In genomic region chr11:98837917-98838316, GRCm38 (mm10) we compare ENCODE assay signal across 10 mouse cellular contexts. TPM values are rescaled to one million over a fixed set of nuclear protein-coding genes. Genes with fewer than 3 reads are reported as not detected.
DNase-seq lines count a peak whose midpoint lies in the region; ATAC-seq lines count a peak whose summit lies in the region.
"Had no signal": no experiment of that assay in that cellular context is flagged by ENCODE, and none has a peak within 500 bp of the region (broad histone marks: within the 10 kb centered on the region; RNA-seq: fewer than 3 reads in every experiment).

No protein-coding gene starts in this region.

- H3K27me3 ChIP-seq in heart, embryonic 12.5 days (replicated peaks) = peaks cover 37% of the 10 kb centered on the region
- H3K27me3 ChIP-seq in forebrain, embryonic 14.5 days (replicated peaks; ENCODE audit: control insufficient read depth, insufficient read depth, low read length) = 0 out of 2 replicates have a peak, but pooled peaks cover 4% of the 10 kb centered on the region
- H3K27me3 ChIP-seq in midbrain, embryonic 10.5 days (ENCODE audit: low read depth, poor library complexity, severe bottlenecking) = peaks cover 46% of the 10 kb centered on the region

- ATAC-seq in heart, embryonic 12.5 days (ENCODE audit: insufficient number of reproducible peaks, low FRiP score) = no peak
- no peak for ATAC-seq in forebrain, embryonic 14.5 days
- ATAC-seq in activated CD4-positive, CD25-positive, alpha-beta regulatory T cell, adult 4 months = no peak

- DNase-seq in heart, adult 8-10 months (ENCODE audit: low spot score) = no peak
- DNase-seq in MN1 (ENCODE audit: low spot score) = peak; percentile 53
- DNase-seq in forebrain, embryonic 14.5 days (ENCODE audit: low spot score) = no peak
- no peak for DNase-seq in midbrain, embryonic 10.5 days (ENCODE audit: low spot score)
- no peak for DNase-seq in natural killer cell, adult 2 months (ENCODE audit: low spot score in 2 of 2)
- DNase-seq in thymus, postnatal 14 days = no peak
- DNase-seq: kidney, adult 8-10 months had no signal

- peaks cover 20% of the 10 kb centered on the region for H3K36me3 ChIP-seq in heart, embryonic 12.5 days
- H3K36me3 ChIP-seq in forebrain, embryonic 14.5 days (ENCODE audit: control insufficient read depth, insufficient read depth, low read length) = peaks cover 18% of the 10 kb centered on the region
- H3K36me3 ChIP-seq in midbrain, embryonic 10.5 days = peaks cover 22% of the 10 kb centered on the region

- peaks cover 18% of the 10 kb centered on the region for H3K4me1 ChIP-seq in heart, embryonic 12.5 days (replicated peaks)
- H3K4me1 ChIP-seq in forebrain, embryonic 14.5 days (ENCODE audit: control insufficient read depth, insufficient read depth, low read length) = peaks cover 9% of the 10 kb centered on the region; the same call in 1 of the 2 replicates
- H3K4me1 ChIP-seq in midbrain, embryonic 10.5 days = peaks cover 54% of the 10 kb centered on the region

- no peaks in the 10 kb centered on the region for H3K9me3 ChIP-seq in heart, embryonic 12.5 days (replicated peaks)
- no peaks in the 10 kb centered on the region for H3K9me3 ChIP-seq in forebrain, embryonic 14.5 days (replicated peaks; ENCODE audit: control insufficient read depth, low read length)
- no peaks in the 10 kb centered on the region for H3K9me3 ChIP-seq in midbrain, embryonic 10.5 days (replicated peaks)

- H3K4me2 ChIP-seq in heart, embryonic 12.5 days = peak overlapping the region; percentile 100; the same call in 1 of the 2 replicates
- H3K4me2 ChIP-seq in forebrain, embryonic 14.5 days (ENCODE audit: low read length) = peak overlapping the region; percentile 97

- WGBS in heart, embryonic 12.5 days = 51% methylated on average over 11 of the region's 11 CpGs
- 48% methylated on average over 11 of the region's 11 CpGs for WGBS in forebrain, embryonic 14.5 days
- WGBS in midbrain, embryonic 10.5 days = 46% methylated on average over 11 of the region's 11 CpGs

- H3K9ac ChIP-seq in heart, embryonic 12.5 days = no peak overlapping the region
- H3K9ac ChIP-seq in forebrain, embryonic 14.5 days (ENCODE audit: low read length) = peak overlapping the region; percentile 69; the same call in 1 of the 2 replicates

- H3K27ac ChIP-seq in heart, embryonic 12.5 days (ENCODE audit: poor library complexity, severe bottlenecking) = no peak overlapping the region
- H3K27ac ChIP-seq in forebrain, embryonic 14.5 days (ENCODE audit: low read depth, low read length) = peak overlapping the region; percentile 27; the same call in 1 of the 2 replicates
- H3K27ac ChIP-seq in midbrain, embryonic 10.5 days (replicated peaks) = no peak overlapping the region
- H3K27ac ChIP-seq: liver, embryonic 14.5 days had no signal

- H3K4me3 ChIP-seq in heart, embryonic 12.5 days = no peak overlapping the region
- peak overlapping the region; percentile 69; the same call in 1 of the 2 replicates for H3K4me3 ChIP-seq in forebrain, embryonic 14.5 days (ENCODE audit: low read depth, low read length)
- peak overlapping the region; percentile 75 for H3K4me3 ChIP-seq in midbrain, embryonic 10.5 days

RNA-seq across cellular contexts. Expression of gene Rapgefl1, which starts 1.3 kb away (rescaled TPM):
- 0.51 and 1.0 TPM in 2 replicates for polyA plus RNA-seq in heart, embryonic 12.5 days (2016; fragmentation: Nextera tagmentation; extraction: Ambion mirVana)
- total RNA-seq in heart, adult 8-10 months (2022) = 1 to 10 TPM in 1 of 4 experiments, under 1 TPM in 3; 0.38 to 1.1 (median 0.76) TPM
- polyA plus RNA-seq in forebrain, embryonic 14.5 days (2014; fragmentation: Nextera tagmentation; extraction: Ambion mirVana) = 3.0 and 4.5 TPM in 2 replicates
- polyA plus RNA-seq in midbrain, embryonic 10.5 days (2016; fragmentation: Nextera tagmentation; extraction: Ambion mirVana) = 1.3 TPM in 2 replicates
- under 1 TPM in 1 of 2 experiments, not detected in 1; 0.15 TPM for polyA plus RNA-seq in activated CD4-positive, CD25-positive, alpha-beta regulatory T cell, adult 4 months (2017; shearing (Covaris generic))

RNA-seq across cellular contexts. Expression of gene Wipf2, which starts 25.5 kb away (rescaled TPM):
- 3.0 and 3.3 TPM in 2 replicates for polyA plus RNA-seq in heart, embryonic 12.5 days (2016; fragmentation: Nextera tagmentation; extraction: Ambion mirVana)
- total RNA-seq in heart, adult 8-10 months (2022) = 10 to 100 TPM in 3 of 4 experiments, 1 to 10 TPM in 1; 9.4 to 12.6 (median 11.5) TPM
- 3.3 and 3.7 TPM in 2 replicates for polyA plus RNA-seq in forebrain, embryonic 14.5 days (2014; fragmentation: Nextera tagmentation; extraction: Ambion mirVana)
- polyA plus RNA-seq in midbrain, embryonic 10.5 days (2016; fragmentation: Nextera tagmentation; extraction: Ambion mirVana) = 3.7 and 3.9 TPM in 2 replicates
- polyA plus RNA-seq in activated CD4-positive, CD25-positive, alpha-beta regulatory T cell, adult 4 months (2017; shearing (Covaris generic)) = 10 to 100 TPM; 10.9 to 12.3 TPM

RNA-seq across cellular contexts. Expression of gene Casc3, which starts 33.2 kb away (rescaled TPM):
- polyA plus RNA-seq in heart, embryonic 12.5 days (2016; fragmentation: Nextera tagmentation; extraction: Ambion mirVana) = 31.8 and 33.3 TPM in 2 replicates
- 10 to 100 TPM; 16.0 to 20.9 (median 17.8) TPM for total RNA-seq in heart, adult 8-10 months (2022)
- polyA plus RNA-seq in forebrain, embryonic 14.5 days (2014; fragmentation: Nextera tagmentation; extraction: Ambion mirVana) = 41.0 and 45.0 TPM in 2 replicates
- polyA plus RNA-seq in midbrain, embryonic 10.5 days (2016; fragmentation: Nextera tagmentation; extraction: Ambion mirVana) = 49.0 and 55.7 TPM in 2 replicates
- 10 to 100 TPM; 10.6 to 11.2 TPM for polyA plus RNA-seq in activated CD4-positive, CD25-positive, alpha-beta regulatory T cell, adult 4 months (2017; shearing (Covaris generic))

RNA-seq across cellular contexts. Expression of gene Msl1, which starts 42.6 kb away (rescaled TPM):
- polyA plus RNA-seq in heart, embryonic 12.5 days (2016; fragmentation: Nextera tagmentation; extraction: Ambion mirVana) = 20.3 and 21.4 TPM in 2 replicates
- 10 to 100 TPM; 72.1 to 84.3 (median 78.7) TPM for total RNA-seq in heart, adult 8-10 months (2022)
- 19.3 and 20.5 TPM in 2 replicates for polyA plus RNA-seq in forebrain, embryonic 14.5 days (2014; fragmentation: Nextera tagmentation; extraction: Ambion mirVana)
- polyA plus RNA-seq in midbrain, embryonic 10.5 days (2016; fragmentation: Nextera tagmentation; extraction: Ambion mirVana) = 22.9 and 24.3 TPM in 2 replicates
- 10 to 100 TPM; 19.9 to 22.0 TPM for polyA plus RNA-seq in activated CD4-positive, CD25-positive, alpha-beta regulatory T cell, adult 4 months (2017; shearing (Covaris generic))
